Mouse (Mus musculus) granulocyte monocyte progenitor cell, adult 5-6 weeks (primary cell): ENCODE results near the gene Ercc6. TPM values are rescaled to one million over a fixed set of nuclear protein-coding genes. Genes with fewer than 3 reads are reported as not detected.
A peak's percentile ranks its signal among the peaks of the same experiment; 100 is the strongest.

Experiments
- ATAC-seq: replicated peaks from 2 replicates; pipeline ENCODE4 v1.8.0; 2016; ENCODE audit warnings: mild to moderate bottlenecking, moderate TSS enrichment, inconsistent platforms; ENCODE audit not compliant: poor library complexity, severe bottlenecking
- total RNA-seq, 2 experiments: library from RNA; stranded (forward) in 1 of 2; stranded (reverse) in 1 of 2; fragments of 200-712, 200-1000 nt in 1 of 2; fragments of >200 nt in 1 of 2; fragmentation: Nextera tagmentation in 1 of 2; gene quantifications; 2 replicates each; pipeline ENCODE4 v1.2.3; 2014 to 2017

Gene Ercc6
- total RNA-seq, 2 experiments from 2014 or later, result 26.8 to 29.3 TPM

- ATAC-seq, result peak; percentile 67
Observed at GRCm38 (mm10) chr14:32628584-32628983, 115.3 kb downstream of the Ercc6 start.

Other genes starting within 250 kb of the Ercc6 start
- gene Ogdhl, start 191.5 kb upstream of the Ercc6 start, total RNA-seq (2014; fragmentation: Nextera tagmentation), result not detected in 2 replicates
- gene Ogdhl, start 191.5 kb upstream of the Ercc6 start, total RNA-seq (2017), result 0.22 TPM in 1 of 2 replicates, not detected in the other
- not detected in 2 replicates for gene 1700024G13Rik, start 125.1 kb upstream of the Ercc6 start, total RNA-seq (2014; fragmentation: Nextera tagmentation)
- not detected in 2 replicates for gene 1700024G13Rik, start 125.1 kb upstream of the Ercc6 start, total RNA-seq (2017)
- not detected in 2 replicates for gene Slc18a3, start 48.7 kb upstream of the Ercc6 start, total RNA-seq (2014; fragmentation: Nextera tagmentation)
- gene Slc18a3, start 48.7 kb upstream of the Ercc6 start, total RNA-seq (2017), result not detected in 2 replicates
- not detected in 2 replicates for gene Chat, start 47.5 kb upstream of the Ercc6 start, total RNA-seq (2014; fragmentation: Nextera tagmentation)
- not detected in 2 replicates for gene Chat, start 47.5 kb upstream of the Ercc6 start, total RNA-seq (2017)
- not detected in 2 replicates for gene Prrxl1, start 85.9 kb downstream of the Ercc6 start, total RNA-seq (2014; fragmentation: Nextera tagmentation)
- not detected in 2 replicates for gene Prrxl1, start 85.9 kb downstream of the Ercc6 start, total RNA-seq (2017)
- not detected in 2 replicates for gene 3425401B19Rik, start 171.8 kb downstream of the Ercc6 start, total RNA-seq (2014; fragmentation: Nextera tagmentation)
- gene 3425401B19Rik, start 171.8 kb downstream of the Ercc6 start, total RNA-seq (2017), result not detected in 2 replicates